Mouse (Mus musculus) liver, adult 2 months (tissue): ENCODE data around the gene Cacng6. TPM values are rescaled to one million over a fixed set of nuclear protein-coding genes. Genes with fewer than 3 reads are reported as not detected.

ENCODE experiments used
- DNase-seq: peaks from one replicate; pipeline ENCODE4 v3.0.0-alpha.2; 2011; ENCODE audit warnings: low read depth, low spot score; ENCODE audit errors: extremely low read depth
- H3K27ac ChIP-seq: fragments of 200-500 bp; replicated peaks from 2 replicates; pipeline ENCODE4 v1.5.1; 2012; ENCODE audit warnings: low read depth, mild to moderate bottlenecking, control low read depth, inconsistent platforms, low read length; ENCODE audit not compliant: insufficient read depth
- H3K27me3 ChIP-seq: fragments of 200-500 bp; 2 replicates; pipeline ENCODE4 v1.6.1; 2012; ENCODE audit warnings: mild to moderate bottlenecking, moderate library complexity, low read length, inconsistent platforms; ENCODE audit not compliant: control insufficient read depth, insufficient read depth
- H3K36me3 ChIP-seq: fragments of 200-500 bp; 2 replicates; pipeline ENCODE4 v1.6.1; 2012; ENCODE audit warnings: low read length, inconsistent platforms; ENCODE audit not compliant: control insufficient read depth, insufficient read depth
- H3K4me1 ChIP-seq: fragments of 200-500 bp; 2 replicates; pipeline ENCODE4 v1.6.1; 2011; ENCODE audit warnings: low read length; ENCODE audit not compliant: control insufficient read depth, insufficient read depth
- H3K4me3 ChIP-seq: fragments of 200-500 bp; 2 replicates; pipeline ENCODE4 v1.5.1; 2011; ENCODE audit warnings: low read depth, mild to moderate bottlenecking, control low read depth, low read length, moderate library complexity; ENCODE audit not compliant: insufficient read depth
- H3K79me2 ChIP-seq: fragments of 200-500 bp; 2 replicates; pipeline ENCODE4 v1.6.1; 2012; ENCODE audit warnings: inconsistent platforms, mild to moderate bottlenecking, low read length, moderate library complexity; ENCODE audit not compliant: control insufficient read depth, insufficient read depth
- H3K9ac ChIP-seq: fragments of 200-500 bp; 2 replicates; pipeline ENCODE4 v1.6.1; 2012; ENCODE audit warnings: low read depth, mild to moderate bottlenecking, control low read depth, inconsistent platforms, low read length
- CTCF ChIP-seq: fragments of 200-500 bp; IDR thresholded peaks from 2 replicates; pipeline ENCODE4 v1.5.1; 2011; ENCODE audit warnings: low read depth, low read length, control low read depth
- POLR2A ChIP-seq: fragments of 200-500 bp; IDR thresholded peaks from 2 replicates; pipeline ENCODE4 v1.6.1; 2011; ENCODE audit warnings: low read length, control low read depth; ENCODE audit not compliant: insufficient read depth; ENCODE audit errors: extremely low read depth
- WGBS: fragments of 180-500 bp; shearing (Covaris S2); methylation state at CpG from one replicate; pipeline ENCODE4 v1.1.7; 2018; 5-methylcytosine and 5-hydroxymethylcytosine counted together
- polyA plus RNA-seq: library from polyadenylated mRNA; depleted of rRNA; stranded (reverse); fragments of >200 nt; gene quantifications from 2 replicates; pipeline ENCODE4 v1.2.3, GENCODE M21; 2012
- total RNA-seq: library from RNA; depleted of rRNA; stranded (reverse); fragments of >200 nt; gene quantifications from 2 replicates; pipeline ENCODE4 v1.2.3, GENCODE M21; 2014

Gene Cacng6
- total and polyA plus RNA-seq, 2 experiments: 0.18 TPM; not detected in 1

DNA sequence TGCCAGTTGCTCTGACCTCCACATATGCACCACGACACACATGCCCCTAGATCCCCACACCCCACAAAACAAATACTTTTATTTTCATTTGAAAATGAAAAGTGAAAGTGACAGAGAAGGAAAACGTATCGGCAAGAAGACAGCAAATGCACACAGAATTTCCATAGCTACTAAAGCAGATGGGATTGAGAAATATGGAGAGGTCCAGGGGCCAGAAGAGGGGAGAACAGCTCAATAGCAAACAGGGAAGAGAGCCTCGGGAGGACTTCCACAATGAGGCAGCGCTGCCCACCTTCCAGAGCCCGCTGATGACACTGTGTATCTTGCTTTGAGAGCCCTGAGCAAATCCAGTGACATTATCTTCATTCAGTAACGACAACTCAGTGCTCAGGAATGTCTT is 1.9 kb upstream of the Cacng6 start:
- 33% methylated on average over 7 of the region's 7 CpGs for WGBS
- Histone ChIP-seq H3K79me2 (no peaks in the 10 kb centered on the region), H3K27ac (no peak overlapping the region), H3K27me3 (peaks cover 12% of the 10 kb centered on the region; the same call in 1 of the 2 replicates), H3K4me3 (no peak overlapping the region), H3K36me3 (no peaks in the 10 kb centered on the region), H3K9ac (no peak overlapping the region), H3K4me1 (no peaks in the 10 kb centered on the region; the same call in 1 of the 2 replicates)
- no peak for TF ChIP-seq POLR2A
- no peak for TF ChIP-seq CTCF
- no peak for DNase-seq

DNA sequence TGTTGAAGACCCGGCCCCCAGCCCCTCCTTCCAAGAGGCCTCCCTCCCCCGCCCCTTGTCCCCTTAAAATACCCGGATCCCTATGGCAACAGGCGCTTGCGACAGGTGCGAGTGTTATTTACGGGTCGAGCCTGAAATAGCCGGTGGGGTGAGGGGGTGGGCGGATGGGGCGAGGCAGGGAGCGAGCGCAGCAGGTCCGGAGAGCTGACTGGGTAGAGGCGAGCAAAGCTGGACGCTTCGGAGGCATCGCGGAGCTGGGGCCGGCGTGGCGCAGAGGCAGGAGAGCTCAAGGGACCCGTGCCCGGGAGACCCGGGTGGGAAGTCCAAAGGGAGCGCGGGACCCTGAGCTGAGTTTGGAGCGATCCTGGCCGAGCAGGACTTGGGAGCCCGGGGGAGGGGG is 565 bp upstream of the Cacng6 start:
- Histone ChIP-seq H3K9ac (no peak overlapping the region), H3K79me2 (no peaks in the 10 kb centered on the region), H3K36me3 (no peaks in the 10 kb centered on the region), H3K4me1 (no peaks in the 10 kb centered on the region; the same call in 1 of the 2 replicates), H3K27ac (no peak overlapping the region), H3K4me3 (no peak overlapping the region), H3K27me3 (peaks cover 9% of the 10 kb centered on the region; the same call in 1 of the 2 replicates)
- TF ChIP-seq CTCF (no peak), POLR2A (no peak)
- no peak for DNase-seq
- WGBS: 5% methylated on average over 30 of the region's 30 CpGs

DNA sequence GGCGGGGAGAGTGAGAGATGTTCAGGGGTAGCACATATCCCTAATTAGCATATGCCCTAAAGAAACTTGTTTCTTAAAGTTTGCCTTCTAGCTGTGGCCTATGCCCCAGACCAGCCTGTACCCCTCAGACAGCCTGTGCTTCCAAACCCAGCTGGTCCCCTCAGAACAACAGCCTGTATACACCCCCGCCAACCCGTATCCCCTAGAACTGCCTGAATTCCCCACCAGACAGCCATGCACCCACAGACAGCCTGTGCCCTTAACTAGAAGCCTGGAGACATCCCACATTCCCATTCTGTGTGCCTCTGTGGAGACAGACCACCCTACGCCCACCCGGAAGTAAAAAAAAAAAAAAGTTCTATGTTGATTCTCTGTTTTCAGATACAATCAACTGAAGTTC is 1.1 kb downstream of the Cacng6 start:
- no peak for DNase-seq
- Histone ChIP-seq H3K79me2 (no peaks in the 10 kb centered on the region), H3K36me3 (no peaks in the 10 kb centered on the region), H3K27ac (no peak overlapping the region), H3K4me3 (no peak overlapping the region), H3K4me1 (no peaks in the 10 kb centered on the region; the same call in 1 of the 2 replicates), H3K27me3 (peaks cover 9% of the 10 kb centered on the region; the same call in 1 of the 2 replicates), H3K9ac (no peak overlapping the region)
- no peak for TF ChIP-seq CTCF
- TF ChIP-seq POLR2A: no peak
- WGBS: 87% methylated on average over 5 of the region's 5 CpGs

DNA sequence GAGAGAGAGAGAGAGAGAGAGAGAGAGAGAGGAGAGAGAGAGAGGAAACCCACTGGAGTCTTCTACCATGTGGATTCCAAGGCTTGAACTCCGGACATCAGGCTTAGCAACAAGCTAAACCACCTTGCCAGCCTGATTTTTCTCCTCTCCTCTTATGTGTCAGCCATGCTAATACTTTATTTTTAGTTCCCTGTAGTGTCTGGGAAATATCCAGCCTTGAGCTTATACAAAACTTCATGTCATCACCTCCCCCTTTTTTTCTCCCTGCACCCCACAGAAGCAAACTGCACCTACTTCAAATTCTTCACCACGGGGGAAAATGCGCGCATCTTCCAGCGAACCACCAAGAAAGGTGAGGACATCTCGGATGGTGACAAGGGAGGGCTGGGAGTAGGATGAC is 6.2 kb downstream of the Cacng6 start:
- Histone ChIP-seq H3K27me3 (no peaks in the 10 kb centered on the region; the same call in 1 of the 2 replicates), H3K9ac (no peak overlapping the region), H3K4me1 (no peaks in the 10 kb centered on the region), H3K4me3 (no peak overlapping the region), H3K79me2 (no peaks in the 10 kb centered on the region), H3K36me3 (no peaks in the 10 kb centered on the region), H3K27ac (no peak overlapping the region)
- DNase-seq: no peak
- TF ChIP-seq CTCF (no peak), POLR2A (no peak)
- WGBS: 66% methylated on average over 6 of the region's 6 CpGs

DNA sequence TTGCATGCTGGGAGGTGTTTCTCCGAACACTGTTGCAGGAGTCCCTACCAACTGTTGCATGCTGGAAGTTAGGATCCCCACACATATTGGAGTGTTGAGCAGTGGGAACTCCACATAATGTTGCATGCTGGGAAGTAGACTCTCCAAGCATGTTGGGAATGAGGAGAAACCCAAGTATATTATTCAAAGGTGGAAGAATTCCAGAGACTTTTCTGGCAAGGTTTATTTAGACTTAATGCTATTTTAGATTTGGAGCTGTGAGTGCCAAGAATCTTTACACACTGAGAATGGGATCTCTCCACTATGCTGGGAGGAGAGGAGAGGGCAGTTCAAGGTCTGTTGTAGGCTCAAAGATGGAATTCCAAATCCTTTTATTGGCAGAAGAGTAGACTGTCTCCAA is 8.1 kb downstream of the Cacng6 start:
- no peaks in the 10 kb centered on the region; the same call in 1 of the 2 replicates for H3K27me3 ChIP-seq
- TF ChIP-seq CTCF (no peak), POLR2A (no peak)
- H3K4me1 ChIP-seq: no peaks in the 10 kb centered on the region
- H3K36me3 ChIP-seq: no peaks in the 10 kb centered on the region
- no peak overlapping the region for H3K9ac ChIP-seq
- H3K27ac ChIP-seq: no peak overlapping the region
- no peaks in the 10 kb centered on the region for H3K79me2 ChIP-seq
- H3K4me3 ChIP-seq: no peak overlapping the region
- DNase-seq: no peak
- 75% methylated on average over 1 of the region's 1 CpGs for WGBS

DNA sequence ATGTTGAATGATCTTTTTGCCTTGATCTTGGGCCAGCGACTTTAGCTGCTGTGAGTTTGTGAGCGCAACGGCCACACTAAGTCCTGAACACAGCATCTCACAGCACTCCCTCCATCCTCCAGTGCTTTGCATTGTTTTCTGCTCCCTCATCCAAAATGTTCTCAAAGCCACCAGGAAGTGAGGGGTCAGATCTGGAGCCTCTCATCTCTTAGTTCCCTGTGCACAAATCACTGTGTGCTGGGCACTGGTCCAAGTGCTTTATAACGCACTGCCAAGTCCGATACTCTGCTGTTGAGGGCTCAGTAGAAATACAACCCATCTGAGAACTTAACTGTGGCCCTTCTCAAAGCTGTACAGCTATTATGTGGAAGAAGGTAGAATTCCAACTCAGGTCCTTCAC is 13.9 kb downstream of the Cacng6 start:
- Histone ChIP-seq H3K27ac (no peak overlapping the region), H3K27me3 (no peaks in the 10 kb centered on the region), H3K79me2 (no peaks in the 10 kb centered on the region), H3K4me3 (no peak overlapping the region), H3K4me1 (no peaks in the 10 kb centered on the region), H3K9ac (no peak overlapping the region), H3K36me3 (no peaks in the 10 kb centered on the region)
- WGBS: 41% methylated on average over 5 of the region's 5 CpGs
- DNase-seq: no peak
- TF ChIP-seq POLR2A (no peak), CTCF (no peak)
